ENCODE assay signal across 8 mouse cellular contexts in the genomic region with DNA sequence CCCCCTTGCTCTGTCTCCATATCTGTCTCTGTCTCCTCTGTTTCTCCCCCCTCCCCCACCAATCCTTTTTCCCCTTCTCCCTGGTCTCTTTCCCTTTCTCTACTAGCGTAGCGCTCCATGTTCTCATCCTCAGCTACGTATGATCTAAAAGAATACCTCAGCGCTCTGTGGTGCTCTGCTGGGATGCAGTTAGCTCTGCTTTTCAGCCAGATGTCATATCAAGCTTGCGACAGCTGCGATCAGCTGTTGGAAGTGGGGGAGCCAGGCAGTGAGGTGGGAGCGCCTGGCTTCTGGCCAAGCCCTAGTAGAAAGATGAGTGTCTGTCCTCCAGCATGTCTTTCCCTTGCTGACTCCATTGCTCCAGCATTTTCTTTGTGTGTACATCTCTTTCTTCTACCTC.
DNase-seq lines count a peak whose midpoint lies in the region; ATAC-seq lines count a peak whose summit lies in the region.

No protein-coding gene starts in this region.

- no peaks in the 10 kb centered on the region for H3K4me1 ChIP-seq in midbrain, embryonic 14.5 days (ENCODE audit: control insufficient read depth, insufficient read depth, low read length)
- no peaks in the 10 kb centered on the region for H3K4me1 ChIP-seq in midbrain, embryonic 11.5 days (ENCODE audit: control insufficient read depth, insufficient read depth, low read length)
- peaks cover 19% of the 10 kb centered on the region for H3K4me1 ChIP-seq in heart, embryonic 13.5 days
- H3K4me1 ChIP-seq in kidney, embryonic 16.5 days (ENCODE audit: insufficient read depth, low read length): no peaks in the 10 kb centered on the region

- peak; percentile 53 for DNase-seq in midbrain, embryonic 14.5 days
- no peak for DNase-seq in midbrain, embryonic 11.5 days (ENCODE audit: low spot score, missing footprints)
- DNase-seq in retina, embryonic 14.5 days (ENCODE audit: low spot score): peak; percentile 35
- DNase-seq in cerebellum, adult 9-10 months: no peak
- DNase-seq in layer of hippocampus, postnatal 10 days (ENCODE audit: low spot score in 2 of 2): no peak
- DNase-seq in layer of hippocampus, adult 9-11 months: no peak

- 78% methylated on average over 7 of the region's 7 CpGs for WGBS in midbrain, embryonic 14.5 days
- WGBS in midbrain, embryonic 11.5 days: 86% methylated on average over 7 of the region's 7 CpGs
- 41% methylated on average over 7 of the region's 7 CpGs for WGBS in heart, embryonic 13.5 days
- WGBS in kidney, embryonic 16.5 days: 59% methylated on average over 7 of the region's 7 CpGs

- H3K27ac ChIP-seq in midbrain, embryonic 14.5 days (replicated peaks; ENCODE audit: low read depth, low read length): peak overlapping the region; percentile 37; the same call in 1 of the 2 replicates
- H3K27ac ChIP-seq in midbrain, embryonic 11.5 days (ENCODE audit: low read depth, low read length): no peak overlapping the region
- peak overlapping the region; percentile 6; the same call in 1 of the 2 replicates for H3K27ac ChIP-seq in heart, embryonic 13.5 days (replicated peaks)
- no peak overlapping the region for H3K27ac ChIP-seq in kidney, embryonic 16.5 days (ENCODE audit: low read length)

- no peaks in the 10 kb centered on the region for H3K9me3 ChIP-seq in midbrain, embryonic 14.5 days (ENCODE audit: control insufficient read depth, low read length)
- no peaks in the 10 kb centered on the region for H3K9me3 ChIP-seq in midbrain, embryonic 11.5 days (ENCODE audit: control insufficient read depth, low read length)
- H3K9me3 ChIP-seq in heart, embryonic 13.5 days: no peaks in the 10 kb centered on the region
- no peaks in the 10 kb centered on the region for H3K9me3 ChIP-seq in kidney, embryonic 16.5 days (ENCODE audit: low read length)

- H3K4me2 ChIP-seq in midbrain, embryonic 14.5 days (ENCODE audit: low read length): no peak overlapping the region
- no peak overlapping the region for H3K4me2 ChIP-seq in midbrain, embryonic 11.5 days
- peak overlapping the region; percentile 33 for H3K4me2 ChIP-seq in heart, embryonic 13.5 days
- H3K4me2 ChIP-seq in kidney, embryonic 16.5 days (replicated peaks; ENCODE audit: low read depth, low read length): no peak overlapping the region

- H3K4me3 ChIP-seq in midbrain, embryonic 14.5 days (replicated peaks; ENCODE audit: low read depth, low read length): no peak overlapping the region
- H3K4me3 ChIP-seq in midbrain, embryonic 11.5 days (ENCODE audit: low read depth, low read length): no peak overlapping the region
- no peak overlapping the region for H3K4me3 ChIP-seq in heart, embryonic 13.5 days
- H3K4me3 ChIP-seq in kidney, embryonic 16.5 days (ENCODE audit: low read length): no peak overlapping the region

- no peak overlapping the region for H3K9ac ChIP-seq in midbrain, embryonic 14.5 days (replicated peaks; ENCODE audit: low read length)
- H3K9ac ChIP-seq in midbrain, embryonic 11.5 days (ENCODE audit: low read length): no peak overlapping the region
- peak overlapping the region; percentile 37; the same call in 1 of the 2 replicates for H3K9ac ChIP-seq in heart, embryonic 13.5 days
- H3K9ac ChIP-seq in kidney, embryonic 16.5 days (replicated peaks; ENCODE audit: low read length): no peak overlapping the region

- peak; percentile 17; the same call in 1 of the 2 replicates for ATAC-seq in midbrain, embryonic 14.5 days (ENCODE audit: low FRiP score, low TSS enrichment)
- no peak for ATAC-seq in midbrain, embryonic 11.5 days (ENCODE audit: low FRiP score)
- no peak for ATAC-seq in heart, embryonic 13.5 days (ENCODE audit: extremely low read depth, insufficient number of reproducible peaks, low FRiP score, low TSS enrichment)
- 0 out of 2 replicates have a peak, but pooled peaks have one; percentile 42 for ATAC-seq in kidney, embryonic 16.5 days (ENCODE audit: low FRiP score, low TSS enrichment)

- no peaks in the 10 kb centered on the region for H3K27me3 ChIP-seq in midbrain, embryonic 14.5 days (ENCODE audit: control insufficient read depth, insufficient read depth, low read length)
- H3K27me3 ChIP-seq in midbrain, embryonic 11.5 days (ENCODE audit: control insufficient read depth, insufficient read depth, low read length): no peaks in the 10 kb centered on the region
- no peaks in the 10 kb centered on the region for H3K27me3 ChIP-seq in heart, embryonic 13.5 days (replicated peaks)
- no peaks in the 10 kb centered on the region for H3K27me3 ChIP-seq in kidney, embryonic 16.5 days (ENCODE audit: insufficient read depth, low read length)

- no peaks in the 10 kb centered on the region for H3K36me3 ChIP-seq in midbrain, embryonic 14.5 days (ENCODE audit: control insufficient read depth, insufficient read depth, low read length)
- no peaks in the 10 kb centered on the region for H3K36me3 ChIP-seq in midbrain, embryonic 11.5 days (ENCODE audit: control insufficient read depth, insufficient read depth, low read length)
- H3K36me3 ChIP-seq in heart, embryonic 13.5 days: no peaks in the 10 kb centered on the region
- no peaks in the 10 kb centered on the region for H3K36me3 ChIP-seq in kidney, embryonic 16.5 days (ENCODE audit: insufficient read depth, low read length)

Comparison
In these comparisons a context has a peak if more than half of its experiments do, and no peak if none do; other contexts are left out.
1. ATAC-seq: peak in midbrain, embryonic 14.5 days (single experiment) and kidney, embryonic 16.5 days (single experiment); none in midbrain, embryonic 11.5 days (single experiment) and heart, embryonic 13.5 days (single experiment).
2. DNase-seq: peak in midbrain, embryonic 14.5 days (single experiment) and retina, embryonic 14.5 days (single experiment); none in midbrain, embryonic 11.5 days (single experiment), cerebellum, adult 9-10 months (single experiment), layer of hippocampus, postnatal 10 days (0 of 2) and layer of hippocampus, adult 9-11 months (single experiment).
3. H3K27ac ChIP-seq: peak in midbrain, embryonic 14.5 days (single experiment) and heart, embryonic 13.5 days (single experiment); none in midbrain, embryonic 11.5 days (single experiment) and kidney, embryonic 16.5 days (single experiment).